Mouse (Mus musculus): ENCODE results near the gene Stox2. TPM values are rescaled to one million over a fixed set of nuclear protein-coding genes. Genes with fewer than 3 reads are reported as not detected.
A peak's percentile ranks its signal among the peaks of the same experiment; 100 is the strongest.

The Stox2 gene
- polyA plus RNA-seq, 1 experiment from 2014 or later = 50.5 TPM

- no peak overlapping the region for H3K27ac ChIP-seq
- ATAC-seq (ENCODE audit: low FRiP score) = no peak
- no peaks in the 10 kb centered on the region for H3K4me1 ChIP-seq
- H3K9ac ChIP-seq = no peak overlapping the region
- H3K9me3 ChIP-seq = no peaks in the 10 kb centered on the region
- no peaks in the 10 kb centered on the region for H3K36me3 ChIP-seq (replicated peaks)
- H3K27me3 ChIP-seq = no peaks in the 10 kb centered on the region
- WGBS = 81% methylated on average over 18 of the region's 18 CpGs
- H3K4me2 ChIP-seq = no peak overlapping the region
- no peak overlapping the region for H3K4me3 ChIP-seq (replicated peaks)
These were observed 53.9 kb downstream of the Stox2 start for GRCm38 (mm10) chr8:47392290-47392689.

DNA sequence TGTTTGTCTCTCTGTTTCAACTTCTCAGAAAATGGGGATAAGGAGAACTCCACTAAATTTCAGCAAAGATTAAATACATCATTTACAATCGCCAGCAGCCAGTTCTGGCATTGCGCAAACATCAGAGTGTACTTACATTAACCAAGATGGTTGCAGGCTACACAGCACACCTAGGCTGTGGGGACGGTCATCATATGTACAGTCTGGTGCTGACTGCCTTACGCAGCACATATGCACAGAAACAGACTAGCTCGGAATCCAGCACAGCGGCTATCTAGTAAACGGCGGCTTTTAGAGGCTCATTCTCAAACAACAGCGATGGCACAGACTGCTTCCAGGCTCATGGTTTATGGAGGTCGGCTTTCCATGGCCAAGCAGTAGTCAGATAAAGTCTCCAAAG lies 54.3 kb downstream of the Stox2 start:
- Histone ChIP-seq H3K4me1 (no peaks in the 10 kb centered on the region), H3K27ac (no peak overlapping the region), H3K9me3 (no peaks in the 10 kb centered on the region), H3K27me3 (no peaks in the 10 kb centered on the region), H3K4me3 (replicated peaks) (no peak overlapping the region), H3K9ac (no peak overlapping the region), H3K36me3 (replicated peaks) (no peaks in the 10 kb centered on the region), H3K4me2 (no peak overlapping the region)
- no peak for ATAC-seq (ENCODE audit: low FRiP score)
- 96% methylated on average over 10 of the region's 10 CpGs for WGBS

GRCm38 (mm10) chr8:47389430-47389829 lies 56.7 kb downstream of the Stox2 start:
- no peak overlapping the region for H3K9ac ChIP-seq
- H3K9me3 ChIP-seq = no peaks in the 10 kb centered on the region
- no peaks in the 10 kb centered on the region for H3K27me3 ChIP-seq
- no peak overlapping the region for H3K4me3 ChIP-seq (replicated peaks)
- H3K27ac ChIP-seq = no peak overlapping the region
- no peaks in the 10 kb centered on the region for H3K4me1 ChIP-seq
- no peak for ATAC-seq (ENCODE audit: low FRiP score)
- 93% methylated on average over 3 of the region's 3 CpGs for WGBS
- no peak overlapping the region for H3K4me2 ChIP-seq
- H3K36me3 ChIP-seq (replicated peaks) = no peaks in the 10 kb centered on the region

DNA sequence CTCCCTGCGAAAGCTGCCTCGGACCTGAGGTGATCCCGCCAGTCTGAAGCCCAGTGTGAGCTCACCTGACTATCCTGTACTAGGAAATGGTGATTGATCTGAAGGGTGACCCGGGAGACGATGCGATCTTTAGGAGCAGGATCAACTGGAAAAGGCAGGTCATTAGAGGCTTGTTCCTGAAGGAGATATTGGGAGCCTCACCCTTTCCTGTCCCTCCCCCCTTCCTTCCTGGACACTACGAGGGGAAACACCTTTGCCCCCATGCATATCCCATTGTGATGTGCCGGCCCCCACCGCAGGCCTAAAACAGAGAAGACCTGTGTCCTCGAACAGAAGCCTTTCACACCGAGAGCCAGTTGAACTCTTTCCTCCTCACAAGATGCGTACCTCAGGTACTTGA lies 58.0 kb downstream of the Stox2 start:
- Histone ChIP-seq H3K9ac (no peak overlapping the region), H3K36me3 (replicated peaks) (no peaks in the 10 kb centered on the region), H3K4me2 (no peak overlapping the region), H3K9me3 (no peaks in the 10 kb centered on the region), H3K4me3 (replicated peaks) (no peak overlapping the region), H3K27me3 (no peaks in the 10 kb centered on the region), H3K27ac (no peak overlapping the region), H3K4me1 (no peaks in the 10 kb centered on the region)
- ATAC-seq (ENCODE audit: low FRiP score) = no peak
- WGBS = 84% methylated on average over 11 of the region's 12 CpGs

DNA sequence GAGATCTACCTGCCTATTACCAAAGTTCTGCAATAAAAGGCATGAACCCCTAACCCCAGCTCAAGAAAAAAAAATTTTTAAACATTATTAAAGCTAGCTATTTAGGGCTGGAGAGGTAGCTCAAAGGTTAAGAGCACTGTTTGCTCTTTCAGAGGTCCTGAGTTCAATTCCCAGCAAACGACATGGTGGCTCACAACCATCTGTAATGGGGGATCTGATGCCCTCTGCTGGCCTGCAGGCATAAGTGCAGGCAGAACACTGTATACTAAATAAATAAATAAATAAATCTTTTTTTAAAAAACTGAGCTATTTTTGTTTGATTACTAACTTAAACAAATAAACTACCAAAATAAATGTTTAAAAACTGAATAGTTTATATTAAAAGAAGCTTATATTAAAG lies 60.4 kb downstream of the Stox2 start:
- Histone ChIP-seq H3K27ac (no peak overlapping the region), H3K27me3 (no peaks in the 10 kb centered on the region), H3K36me3 (replicated peaks) (no peaks in the 10 kb centered on the region), H3K9me3 (no peaks in the 10 kb centered on the region), H3K4me2 (no peak overlapping the region), H3K9ac (no peak overlapping the region), H3K4me3 (replicated peaks) (no peak overlapping the region), H3K4me1 (peaks cover 5% of the 10 kb centered on the region; the same call in 1 of the 2 replicates)
- no peak for ATAC-seq (ENCODE audit: low FRiP score)
- WGBS = 70% methylated on average over 1 of the region's 1 CpGs

GRCm38 (mm10) chr8:47384151-47384550 lies 62.0 kb downstream of the Stox2 start:
- Histone ChIP-seq H3K27me3 (no peaks in the 10 kb centered on the region), H3K4me3 (replicated peaks) (no peak overlapping the region), H3K9me3 (no peaks in the 10 kb centered on the region), H3K27ac (no peak overlapping the region), H3K36me3 (replicated peaks) (no peaks in the 10 kb centered on the region), H3K4me2 (no peak overlapping the region), H3K4me1 (peaks cover 11% of the 10 kb centered on the region; the same call in 1 of the 2 replicates), H3K9ac (no peak overlapping the region)
- ATAC-seq (ENCODE audit: low FRiP score) = no peak
- 96% methylated on average over 5 of the region's 5 CpGs for whole genome bisulfite sequencing

GRCm38 (mm10) chr8:47383632-47384031 lies 62.5 kb downstream of the Stox2 start:
- no peak for ATAC-seq (ENCODE audit: low FRiP score)
- no peaks in the 10 kb centered on the region for H3K36me3 ChIP-seq (replicated peaks)
- no peaks in the 10 kb centered on the region for H3K27me3 ChIP-seq
- no peak overlapping the region for H3K4me3 ChIP-seq (replicated peaks)
- H3K4me1 ChIP-seq = peaks cover 11% of the 10 kb centered on the region; the same call in 1 of the 2 replicates
- no peak overlapping the region for H3K4me2 ChIP-seq
- no peak overlapping the region for H3K27ac ChIP-seq
- H3K9ac ChIP-seq = no peak overlapping the region
- WGBS = 92% methylated on average over 9 of the region's 9 CpGs
- H3K9me3 ChIP-seq = no peaks in the 10 kb centered on the region

GRCm38 (mm10) chr8:47381216-47381615 lies 64.9 kb downstream of the Stox2 start:
- H3K4me2 ChIP-seq = no peak overlapping the region
- no peaks in the 10 kb centered on the region for H3K27me3 ChIP-seq
- peaks cover 11% of the 10 kb centered on the region; the same call in 1 of the 2 replicates for H3K4me1 ChIP-seq
- H3K36me3 ChIP-seq (replicated peaks) = no peaks in the 10 kb centered on the region
- H3K27ac ChIP-seq = no peak overlapping the region
- ATAC-seq (ENCODE audit: low FRiP score) = no peak
- H3K9ac ChIP-seq = no peak overlapping the region
- no peaks in the 10 kb centered on the region for H3K9me3 ChIP-seq
- WGBS = 50% methylated on average over 3 of the region's 3 CpGs
- no peak overlapping the region for H3K4me3 ChIP-seq (replicated peaks)

GRCm38 (mm10) chr8:47380725-47381124 lies 65.4 kb downstream of the Stox2 start:
- H3K9me3 ChIP-seq = no peaks in the 10 kb centered on the region
- H3K4me1 ChIP-seq = peaks cover 11% of the 10 kb centered on the region; the same call in 1 of the 2 replicates
- H3K4me2 ChIP-seq = no peak overlapping the region
- ATAC-seq (ENCODE audit: low FRiP score) = no peak
- 81% methylated on average over 6 of the region's 6 CpGs for WGBS
- no peak overlapping the region for H3K9ac ChIP-seq
- H3K27ac ChIP-seq = no peak overlapping the region
- H3K4me3 ChIP-seq (replicated peaks) = no peak overlapping the region
- H3K27me3 ChIP-seq = no peaks in the 10 kb centered on the region
- no peaks in the 10 kb centered on the region for H3K36me3 ChIP-seq (replicated peaks)

- Histone ChIP-seq H3K4me2 (no peak overlapping the region), H3K27me3 (no peaks in the 10 kb centered on the region), H3K27ac (no peak overlapping the region), H3K4me1 (peaks cover 11% of the 10 kb centered on the region; the same call in 1 of the 2 replicates), H3K36me3 (replicated peaks) (no peaks in the 10 kb centered on the region), H3K9me3 (no peaks in the 10 kb centered on the region), H3K9ac (no peak overlapping the region), H3K4me3 (replicated peaks) (no peak overlapping the region)
- WGBS = 82% methylated on average over 3 of the region's 3 CpGs
- ATAC-seq (ENCODE audit: low FRiP score) = no peak
These were observed 66.1 kb downstream of the Stox2 start for GRCm38 (mm10) chr8:47380075-47380474.

- no peaks in the 10 kb centered on the region for H3K36me3 ChIP-seq (replicated peaks)
- H3K4me1 ChIP-seq = peaks cover 11% of the 10 kb centered on the region; the same call in 1 of the 2 replicates
- H3K9ac ChIP-seq = no peak overlapping the region
- H3K4me2 ChIP-seq = no peak overlapping the region
- WGBS = 88% methylated on average over 7 of the region's 7 CpGs
- H3K27ac ChIP-seq = no peak overlapping the region
- H3K9me3 ChIP-seq = no peaks in the 10 kb centered on the region
- no peaks in the 10 kb centered on the region for H3K27me3 ChIP-seq
- H3K4me3 ChIP-seq (replicated peaks) = no peak overlapping the region
- no peak for ATAC-seq (ENCODE audit: low FRiP score)
These were observed 69.5 kb downstream of the Stox2 start for GRCm38 (mm10) chr8:47376651-47377050.

DNA sequence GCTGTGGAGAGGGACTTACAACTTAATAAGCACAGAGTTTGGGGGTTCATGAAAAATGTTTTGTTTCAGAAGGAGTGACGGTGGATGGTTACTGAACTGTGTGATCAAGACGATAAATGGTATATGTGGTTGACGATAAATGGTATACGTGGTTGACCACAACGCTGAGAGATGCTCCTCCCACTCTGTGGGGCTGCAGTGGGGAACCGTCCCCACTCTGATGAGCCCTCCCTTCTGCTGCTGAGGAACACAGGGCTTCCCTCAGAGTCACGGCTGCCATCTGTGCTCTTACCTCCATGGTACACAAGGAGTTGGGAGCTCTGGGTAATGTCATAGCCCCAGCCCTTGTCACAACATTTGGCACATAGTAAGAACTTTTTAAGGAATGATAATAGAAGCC lies 72.4 kb downstream of the Stox2 start:
- ATAC-seq (ENCODE audit: low FRiP score) = no peak
- H3K27ac ChIP-seq = no peak overlapping the region
- H3K4me3 ChIP-seq (replicated peaks) = no peak overlapping the region
- H3K9ac ChIP-seq = no peak overlapping the region
- H3K9me3 ChIP-seq = no peaks in the 10 kb centered on the region
- no peaks in the 10 kb centered on the region for H3K36me3 ChIP-seq (replicated peaks)
- peaks cover 12% of the 10 kb centered on the region for H3K4me1 ChIP-seq
- H3K4me2 ChIP-seq = no peak overlapping the region
- WGBS = 93% methylated on average over 7 of the region's 7 CpGs
- no peaks in the 10 kb centered on the region for H3K27me3 ChIP-seq

DNA sequence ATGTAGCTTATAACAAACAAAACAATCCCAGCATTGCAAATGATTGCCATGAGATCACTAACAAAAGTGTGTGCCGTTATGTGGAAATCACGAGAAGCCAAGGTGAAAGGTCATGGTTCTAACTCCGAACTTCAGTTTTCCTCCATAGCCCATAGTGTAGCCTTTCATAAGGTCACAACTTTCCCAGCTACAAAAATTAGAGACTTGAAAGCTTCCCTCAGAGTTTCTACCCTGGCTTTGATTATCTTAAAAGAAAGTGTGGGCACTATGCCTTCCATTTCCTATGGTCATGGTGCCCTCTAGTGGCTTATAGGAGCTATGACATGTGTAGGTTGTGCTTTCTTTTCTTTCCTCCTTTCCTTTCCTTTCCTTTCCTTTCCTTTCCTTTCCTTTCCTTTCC lies 74.6 kb downstream of the Stox2 start:
- no peaks in the 10 kb centered on the region for H3K9me3 ChIP-seq
- H3K4me2 ChIP-seq = no peak overlapping the region
- WGBS = 20% methylated on average over 3 of the region's 3 CpGs
- peaks cover 12% of the 10 kb centered on the region for H3K4me1 ChIP-seq
- no peaks in the 10 kb centered on the region for H3K36me3 ChIP-seq (replicated peaks)
- no peak overlapping the region for H3K4me3 ChIP-seq (replicated peaks)
- H3K27ac ChIP-seq = no peak overlapping the region
- peak; percentile 73; the same call in 1 of the 2 replicates for ATAC-seq (ENCODE audit: low FRiP score)
- no peaks in the 10 kb centered on the region for H3K27me3 ChIP-seq
- no peak overlapping the region for H3K9ac ChIP-seq
